Mouse (Mus musculus): ENCODE measurements at regions not wholly inside any gene's neighbourhood (a gene's known extent, or its start where the extent isn't known, plus 50 kb on each side); places are given as distances from the start of the nearest gene placed in this dataset.
A peak's percentile ranks its signal among the peaks of the same experiment; 100 is the strongest.

- no peak for ATAC-seq (ENCODE audit: low read depth)
- H3K36me3 ChIP-seq: no peaks in the 10 kb centered on the region
- 78% methylated on average over 2 of the region's 2 CpGs for WGBS
- no peaks in the 10 kb centered on the region for H3K9me3 ChIP-seq
- H3K27ac ChIP-seq (replicated peaks): no peak overlapping the region
- no peak overlapping the region for H3K4me2 ChIP-seq
- H3K4me1 ChIP-seq (replicated peaks): peaks cover 13% of the 10 kb centered on the region; the same call in 1 of the 2 replicates
- no peak overlapping the region for H3K4me3 ChIP-seq
- no peaks in the 10 kb centered on the region for H3K27me3 ChIP-seq
- H3K9ac ChIP-seq: no peak overlapping the region
These were observed 326.8 kb upstream of the Pbx1 start for GRCm38 (mm10) chr1:168758835-168759234.

GRCm38 (mm10) chr1:168754196-168754595 lies 322.1 kb upstream of the Pbx1 start:
- Histone ChIP-seq H3K27ac (replicated peaks) (no peak overlapping the region), H3K9me3 (no peaks in the 10 kb centered on the region), H3K4me2 (no peak overlapping the region), H3K4me1 (replicated peaks) (no peaks in the 10 kb centered on the region), H3K36me3 (no peaks in the 10 kb centered on the region), H3K4me3 (no peak overlapping the region), H3K27me3 (no peaks in the 10 kb centered on the region), H3K9ac (no peak overlapping the region)
- no peak for ATAC-seq (ENCODE audit: low read depth)
- 56% methylated on average over 7 of the region's 7 CpGs for WGBS

GRCm38 (mm10) chr1:168743435-168743834 lies 311.4 kb upstream of the Pbx1 start:
- no peak for ATAC-seq (ENCODE audit: low read depth)
- no peaks in the 10 kb centered on the region for H3K36me3 ChIP-seq
- H3K4me1 ChIP-seq (replicated peaks): no peaks in the 10 kb centered on the region
- no peak overlapping the region for H3K4me3 ChIP-seq
- H3K9ac ChIP-seq: no peak overlapping the region
- H3K27me3 ChIP-seq: no peaks in the 10 kb centered on the region
- H3K9me3 ChIP-seq: no peaks in the 10 kb centered on the region
- 88% methylated on average over 1 of the region's 1 CpGs for WGBS
- no peak overlapping the region for H3K4me2 ChIP-seq
- no peak overlapping the region for H3K27ac ChIP-seq (replicated peaks)

GRCm38 (mm10) chr1:168738005-168738404 lies 305.9 kb upstream of the Pbx1 start:
- H3K4me3 ChIP-seq: no peak overlapping the region
- WGBS: 61% methylated on average over 3 of the region's 3 CpGs
- no peak overlapping the region for H3K27ac ChIP-seq (replicated peaks)
- no peak overlapping the region for H3K4me2 ChIP-seq
- ATAC-seq (ENCODE audit: low read depth): no peak
- H3K4me1 ChIP-seq (replicated peaks): no peaks in the 10 kb centered on the region
- no peaks in the 10 kb centered on the region for H3K9me3 ChIP-seq
- no peak overlapping the region for H3K9ac ChIP-seq
- no peaks in the 10 kb centered on the region for H3K36me3 ChIP-seq
- H3K27me3 ChIP-seq: no peaks in the 10 kb centered on the region

- Histone ChIP-seq H3K4me3 (no peak overlapping the region), H3K9ac (no peak overlapping the region), H3K4me2 (no peak overlapping the region), H3K27me3 (no peaks in the 10 kb centered on the region), H3K27ac (replicated peaks) (no peak overlapping the region), H3K4me1 (replicated peaks) (no peaks in the 10 kb centered on the region), H3K36me3 (no peaks in the 10 kb centered on the region), H3K9me3 (no peaks in the 10 kb centered on the region)
- WGBS: 78% methylated on average over 7 of the region's 7 CpGs
- ATAC-seq (ENCODE audit: low read depth): no peak
These were observed 305.3 kb upstream of the Pbx1 start for GRCm38 (mm10) chr1:168737277-168737863.

- no peaks in the 10 kb centered on the region for H3K27me3 ChIP-seq
- ATAC-seq (ENCODE audit: low read depth): no peak
- WGBS: 55% methylated on average over 5 of the region's 5 CpGs
- no peak overlapping the region for H3K9ac ChIP-seq
- H3K4me1 ChIP-seq (replicated peaks): no peaks in the 10 kb centered on the region
- no peak overlapping the region for H3K4me2 ChIP-seq
- no peaks in the 10 kb centered on the region for H3K36me3 ChIP-seq
- no peak overlapping the region for H3K27ac ChIP-seq (replicated peaks)
- no peaks in the 10 kb centered on the region for H3K9me3 ChIP-seq
- no peak overlapping the region for H3K4me3 ChIP-seq
These were observed 301.0 kb upstream of the Pbx1 start for GRCm38 (mm10) chr1:168733066-168733465.

- Histone ChIP-seq H3K4me1 (replicated peaks) (peaks cover 17% of the 10 kb centered on the region), H3K4me3 (no peak overlapping the region), H3K9me3 (no peaks in the 10 kb centered on the region), H3K36me3 (no peaks in the 10 kb centered on the region), H3K9ac (no peak overlapping the region), H3K4me2 (0 out of 2 replicates have a peak overlapping the region, but pooled peaks have one; percentile 44), H3K27ac (replicated peaks) (no peak overlapping the region), H3K27me3 (no peaks in the 10 kb centered on the region)
- 74% methylated on average over 2 of the region's 2 CpGs for WGBS
- ATAC-seq (ENCODE audit: low read depth): no peak
These were observed 277.8 kb upstream of the Pbx1 start for GRCm38 (mm10) chr1:168709836-168710235.

GRCm38 (mm10) chr1:168709017-168709681 lies 277.1 kb upstream of the Pbx1 start:
- WGBS: 12% methylated on average over 18 of the region's 21 CpGs
- Histone ChIP-seq H3K4me2 (peak overlapping the region; percentile 44), H3K27ac (replicated peaks) (peak overlapping the region; percentile 33; the same call in 1 of the 2 replicates), H3K4me3 (peak overlapping the region; percentile 6; the same call in 1 of the 2 replicates), H3K9me3 (no peaks in the 10 kb centered on the region), H3K4me1 (replicated peaks) (peaks cover 17% of the 10 kb centered on the region), H3K36me3 (no peaks in the 10 kb centered on the region), H3K27me3 (no peaks in the 10 kb centered on the region), H3K9ac (peak overlapping the region; percentile 45; the same call in 1 of the 2 replicates)
- ATAC-seq (ENCODE audit: low read depth): 0 out of 2 replicates have a peak, but pooled peaks have one; percentile 40

- peak overlapping the region; percentile 44 for H3K4me2 ChIP-seq
- H3K4me3 ChIP-seq: no peak overlapping the region
- H3K27ac ChIP-seq (replicated peaks): peak overlapping the region; percentile 33
- no peaks in the 10 kb centered on the region for H3K9me3 ChIP-seq
- peaks cover 17% of the 10 kb centered on the region for H3K4me1 ChIP-seq (replicated peaks)
- ATAC-seq (ENCODE audit: low read depth): no peak
- no peak overlapping the region for H3K9ac ChIP-seq
- 16% methylated on average over 11 of the region's 11 CpGs for WGBS
- no peaks in the 10 kb centered on the region for H3K36me3 ChIP-seq
- no peaks in the 10 kb centered on the region for H3K27me3 ChIP-seq
These were observed 276.2 kb upstream of the Pbx1 start for GRCm38 (mm10) chr1:168708161-168708865.

- WGBS: 95% methylated on average over 1 of the region's 1 CpGs
- Histone ChIP-seq H3K9me3 (no peaks in the 10 kb centered on the region), H3K4me3 (no peak overlapping the region), H3K4me1 (replicated peaks) (no peaks in the 10 kb centered on the region), H3K36me3 (no peaks in the 10 kb centered on the region), H3K4me2 (no peak overlapping the region), H3K9ac (no peak overlapping the region), H3K27me3 (no peaks in the 10 kb centered on the region), H3K27ac (replicated peaks) (no peak overlapping the region)
- no peak for ATAC-seq (ENCODE audit: low read depth)
These were observed 265.3 kb upstream of the Pbx1 start for GRCm38 (mm10) chr1:168697386-168697785.

- Histone ChIP-seq H3K27ac (replicated peaks) (no peak overlapping the region), H3K4me2 (no peak overlapping the region), H3K36me3 (no peaks in the 10 kb centered on the region), H3K27me3 (no peaks in the 10 kb centered on the region), H3K9ac (no peak overlapping the region), H3K9me3 (no peaks in the 10 kb centered on the region), H3K4me3 (no peak overlapping the region), H3K4me1 (replicated peaks) (no peaks in the 10 kb centered on the region; the same call in 1 of the 2 replicates)
- WGBS: 82% methylated on average over 7 of the region's 7 CpGs
- ATAC-seq (ENCODE audit: low read depth): no peak
These were observed 254.8 kb upstream of the Pbx1 start for GRCm38 (mm10) chr1:168686821-168687220.

- H3K4me3 ChIP-seq: no peak overlapping the region
- H3K9me3 ChIP-seq: no peaks in the 10 kb centered on the region
- no peaks in the 10 kb centered on the region for H3K27me3 ChIP-seq
- no peak overlapping the region for H3K27ac ChIP-seq (replicated peaks)
- 89% methylated on average over 2 of the region's 2 CpGs for WGBS
- no peaks in the 10 kb centered on the region for H3K36me3 ChIP-seq
- H3K4me2 ChIP-seq: no peak overlapping the region
- H3K9ac ChIP-seq: no peak overlapping the region
- ATAC-seq (ENCODE audit: low read depth): no peak
- no peaks in the 10 kb centered on the region; the same call in 1 of the 2 replicates for H3K4me1 ChIP-seq (replicated peaks)
These were observed 253.1 kb upstream of the Pbx1 start for GRCm38 (mm10) chr1:168685147-168685546.

Measured in neural tube, embryonic 13.5 days (tissue).